Mouse (Mus musculus) MEL (cell line): ENCODE results near the gene Tubb4a. TPM values are rescaled to one million over a fixed set of nuclear protein-coding genes. Genes with fewer than 3 reads are reported as not detected.
A peak's percentile ranks its signal among the peaks of the same experiment; 100 is the strongest.

Experiments used
- DNase-seq: peaks from one replicate; pipeline ENCODE4 v3.0.0; 2011; ENCODE audit warnings: low read depth, low spot score
- H3K27ac ChIP-seq: 2 replicates; pipeline ENCODE4 v1.5.1; 2012; ENCODE audit warnings: low read depth, mild to moderate bottlenecking, control low read depth, low read length, moderate library complexity; ENCODE audit not compliant: control insufficient read depth
- H3K27me3 ChIP-seq, 2 experiments: fragments of 150-350 bp in 1 of 2; sonication (generic) in 1 of 2; 2 replicates each; pipeline ENCODE4 v1.6.1; 2012; ENCODE audit warnings: low read length in 2 of 2, mild to moderate bottlenecking in 2 of 2, improper control_type of control experiment in 1 of 2, moderate library complexity in 1 of 2; ENCODE audit not compliant: insufficient read depth in 2 of 2, control insufficient read depth in 1 of 2
- H3K36me3 ChIP-seq, 2 experiments: 2 replicates each; pipeline ENCODE4 v1.6.1; 2012 to 2014; ENCODE audit warnings: low read length in 2 of 2, improper control_type of control experiment in 1 of 2, inconsistent platforms in 1 of 2, mild to moderate bottlenecking in 1 of 2; ENCODE audit not compliant: insufficient read depth in 2 of 2, control insufficient read depth in 1 of 2
- H3K4me1 ChIP-seq, 2 experiments: fragments of 150-350 bp in 1 of 2; sonication (generic) in 1 of 2; 2 replicates each; pipeline ENCODE4 v1.6.1; 2012; ENCODE audit warnings: low read length in 2 of 2, improper control_type of control experiment in 1 of 2, mild to moderate bottlenecking in 1 of 2; ENCODE audit not compliant: insufficient read depth in 2 of 2, control insufficient read depth in 1 of 2
- H3K4me3 ChIP-seq, 2 experiments: fragments of 150-350 bp in 1 of 2; sonication (generic) in 1 of 2; 2 replicates each; pipeline ENCODE4 v1.5.1; 2012; ENCODE audit warnings: low read depth in 2 of 2, low read length in 2 of 2, mild to moderate bottlenecking in 2 of 2, moderate library complexity in 2 of 2, control low read depth in 1 of 2, improper control_type of control experiment in 1 of 2; ENCODE audit not compliant: control insufficient read depth in 1 of 2, insufficient read depth in 1 of 2
- H3K79me2 ChIP-seq: 2 replicates; pipeline ENCODE4 v1.6.1; 2012; ENCODE audit warnings: mild to moderate bottlenecking, low read length, moderate library complexity; ENCODE audit not compliant: control insufficient read depth, poor library complexity, insufficient read depth
- H3K9ac ChIP-seq: 2 replicates; pipeline ENCODE4 v1.6.1; 2012; ENCODE audit warnings: low read depth, mild to moderate bottlenecking, control low read depth, low read length, moderate library complexity; ENCODE audit not compliant: control insufficient read depth, poor library complexity, severe bottlenecking
- H3K9me3 ChIP-seq: fragments of 150-350 bp; sonication (generic); replicated peaks from 2 replicates; pipeline ENCODE4 v1.6.1; 2012; ENCODE audit warnings: mild to moderate bottlenecking, low read length, improper control_type of control experiment, moderate library complexity; ENCODE audit not compliant: insufficient read depth
- BHLHE40 ChIP-seq: IDR thresholded peaks from 2 replicates; pipeline ENCODE4 v1.6.1; 2012; ENCODE audit warnings: low read depth, mild to moderate bottlenecking, inconsistent platforms, low read length, improper control_type of control experiment, borderline replicate concordance
- CHD1 ChIP-seq: IDR thresholded peaks from 2 replicates; pipeline ENCODE4 v1.6.1; 2012; ENCODE audit warnings: low read depth, mild to moderate bottlenecking, inconsistent platforms, low read length, improper control_type of control experiment
- CHD2 ChIP-seq: IDR thresholded peaks from 2 replicates; pipeline ENCODE4 v1.6.1; 2011; ENCODE audit warnings: low read length, improper control_type of control experiment
- CTCF ChIP-seq, 3 experiments: IDR thresholded peaks in 2 of 3; conservative IDR thresholded peaks in 1 of 3; 2 replicates each; pipeline ENCODE4 v1.5.1; 2011 to 2012; ENCODE audit warnings: low read length in 3 of 3, low read depth in 2 of 3, mild to moderate bottlenecking in 2 of 3, improper control_type of control experiment in 1 of 3, inconsistent platforms in 1 of 3, mixed read lengths in 1 of 3, moderate library complexity in 1 of 3; ENCODE audit not compliant: control insufficient read depth in 1 of 3, insufficient read depth in 1 of 3, poor library complexity in 1 of 3, severe bottlenecking in 1 of 3
- E2F4 ChIP-seq: IDR thresholded peaks from 2 replicates; pipeline ENCODE4 v1.6.1; 2011; ENCODE audit warnings: low read depth, low read length, improper control_type of control experiment, borderline replicate concordance
- ELF1 ChIP-seq: IDR thresholded peaks from 2 replicates; pipeline ENCODE4 v1.6.1; 2014; ENCODE audit warnings: low read depth, mild to moderate bottlenecking, inconsistent platforms, low read length, improper control_type of control experiment, moderate library complexity
- EP300 ChIP-seq, 2 experiments: IDR thresholded peaks; 2 replicates each; pipeline ENCODE4 v1.6.1; 2011; ENCODE audit warnings: improper control_type of control experiment in 2 of 2, low read length in 2 of 2, low read depth in 1 of 2, mild to moderate bottlenecking in 1 of 2
- GATA1 ChIP-seq: IDR thresholded peaks from 2 replicates; pipeline ENCODE4 v1.6.1; 2011; ENCODE audit warnings: low read depth, low read length, improper control_type of control experiment
- JUND ChIP-seq: IDR thresholded peaks from 2 replicates; pipeline ENCODE4 v1.6.1; 2011; ENCODE audit warnings: low read depth, mild to moderate bottlenecking, improper control_type of control experiment, low read length
- KAT2A ChIP-seq: conservative IDR thresholded peaks from 2 replicates; pipeline ENCODE4 v1.6.1; 2012; ENCODE audit warnings: low read depth, low read length, improper control_type of control experiment, inconsistent platforms
- MAFK ChIP-seq: IDR thresholded peaks from 2 replicates; pipeline ENCODE4 v1.6.1; 2011; ENCODE audit warnings: low read depth, mild to moderate bottlenecking, low read length, improper control_type of control experiment, borderline replicate concordance
- MAX ChIP-seq: IDR thresholded peaks from 2 replicates; pipeline ENCODE4 v1.6.1; 2011; ENCODE audit warnings: low read length, improper control_type of control experiment
- MAZ ChIP-seq: IDR thresholded peaks from 2 replicates; pipeline ENCODE4 v1.6.1; 2012; ENCODE audit warnings: low read depth, mild to moderate bottlenecking, inconsistent platforms, low read length, improper control_type of control experiment
- MXI1 ChIP-seq: IDR thresholded peaks from 2 replicates; pipeline ENCODE4 v1.6.1; 2011; ENCODE audit warnings: mild to moderate bottlenecking, low read depth, low read length, improper control_type of control experiment
- NELFE ChIP-seq: IDR thresholded peaks from 2 replicates; pipeline ENCODE4 v1.6.1; 2011; ENCODE audit warnings: low read depth, low read length, improper control_type of control experiment
- NRF1 ChIP-seq: IDR thresholded peaks from 2 replicates; pipeline ENCODE4 v1.6.1; 2014; ENCODE audit warnings: low read depth, mild to moderate bottlenecking, inconsistent platforms, low read length, improper control_type of control experiment, moderate library complexity; ENCODE audit not compliant: poor library complexity, insufficient read depth, severe bottlenecking
- POLR2A ChIP-seq, 2 experiments: IDR thresholded peaks; 2 replicates each; pipeline ENCODE4 v1.6.1; 2011 to 2012; ENCODE audit warnings: low read length in 2 of 2, mild to moderate bottlenecking in 2 of 2, control low read depth in 1 of 2, improper control_type of control experiment in 1 of 2, low read depth in 1 of 2, moderate library complexity in 1 of 2; ENCODE audit not compliant: control insufficient read depth in 1 of 2, insufficient read depth in 1 of 2, poor library complexity in 1 of 2
- POLR2AphosphoS2 ChIP-seq: IDR thresholded peaks from 2 replicates; pipeline ENCODE4 v1.6.1; 2011; ENCODE audit warnings: low read length, improper control_type of control experiment
- POLR2AphosphoS5 ChIP-seq: IDR thresholded peaks from 2 replicates; pipeline ENCODE4 v1.6.1; 2012; ENCODE audit warnings: low read depth, borderline replicate concordance, mild to moderate bottlenecking, inconsistent platforms, low read length, moderate library complexity, mixed read lengths
- SIN3A ChIP-seq: IDR thresholded peaks from 2 replicates; pipeline ENCODE4 v1.6.1; 2012; ENCODE audit warnings: low read length, improper control_type of control experiment, inconsistent platforms
- TCF12 ChIP-seq: IDR thresholded peaks from 2 replicates; pipeline ENCODE4 v1.6.1; 2014; ENCODE audit warnings: low read depth, mild to moderate bottlenecking, inconsistent platforms, low read length, improper control_type of control experiment, moderate library complexity
- USF1 ChIP-seq: IDR thresholded peaks from 2 replicates; pipeline ENCODE4 v1.6.1; 2014; ENCODE audit warnings: low read depth, mild to moderate bottlenecking, inconsistent platforms, low read length, improper control_type of control experiment, moderate library complexity
- ZC3H11A ChIP-seq: IDR thresholded peaks from 2 replicates; pipeline ENCODE4 v1.6.1; 2012; ENCODE audit warnings: low read depth, mild to moderate bottlenecking, inconsistent platforms, low read length, improper control_type of control experiment
- ZKSCAN1 ChIP-seq: IDR thresholded peaks from 2 replicates; pipeline ENCODE4 v1.6.1; 2012; ENCODE audit warnings: low read depth, mild to moderate bottlenecking, inconsistent platforms, low read length, improper control_type of control experiment, moderate library complexity
- ZMIZ1 ChIP-seq: IDR thresholded peaks from 2 replicates; pipeline ENCODE4 v1.6.1; 2012; ENCODE audit warnings: low read depth, mild to moderate bottlenecking, inconsistent platforms, low read length, improper control_type of control experiment, moderate library complexity
- polyA plus RNA-seq, 2 experiments: library from polyadenylated mRNA; stranded (reverse) in 1 of 2; unstranded in 1 of 2; fragments of >175 nt in 1 of 2; fragments of >200 nt in 1 of 2; gene quantifications; 2 replicates each; pipeline versions ENCODE4 v1.2.1 to v1.2.4; 2012; ENCODE audit warnings: low replicate concordance in 2 of 2, low read depth in 1 of 2; ENCODE audit not compliant: insufficient read length in 2 of 2, insufficient read depth in 1 of 2, missing spikeins in 1 of 2
- total RNA-seq: library from RNA; depleted of rRNA; stranded (reverse); fragments of 300-350 nt; gene quantifications from 2 replicates; pipeline ENCODE4 v1.2.3, GENCODE M21; 2012; rRNA removed

Tubb4a gene
- total and polyA plus RNA-seq, 3 experiments: 0.35 to 6.4 TPM; not detected in 1

- Histone ChIP-seq H3K9me3 (no peaks in the 10 kb centered on the region), H3K27me3 (no peaks in the 10 kb centered on the region), H3K27ac (peak within 1 kb of the TSS; percentile 79)
- TF ChIP-seq POLR2AphosphoS5 (no peak), JUND (no peak), POLR2A (IDR thresholded peaks at IDR 0.05; ENCODE audit: control insufficient read depth in 1 of 2, insufficient read depth in 1 of 2, low read depth in 1 of 2, low read length in 2 of 2, poor library complexity in 1 of 2) (peak; percentile 58 to 84; a peak in 3 of 4 replicates), SIN3A (peak; percentile 58), CHD1 (no peak), EP300 (IDR thresholded peaks at IDR 0.05; ENCODE audit: low read depth in 1 of 2, low read length in 2 of 2) (no peak), MAX (peak; percentile 14; the same call in 1 of the 2 replicates), CHD2 (no peak), ELF1 (0 out of 2 replicates have a peak, but pooled peaks have one; percentile 30), GATA1 (no peak), KAT2A (no peak; the same call in 1 of the 2 replicates), BHLHE40 (no peak), ZC3H11A (no peak), ZMIZ1 (no peak), USF1 (peak; percentile 85), NELFE (peak; percentile 66), MXI1 (peak; percentile 68; the same call in 1 of the 2 replicates), TCF12 (peak; percentile 59), POLR2AphosphoS2 (0 out of 2 replicates have a peak, but pooled peaks have one; percentile 64), MAZ (peak; percentile 95), E2F4 (peak; percentile 65; the same call in 1 of the 2 replicates), CTCF (IDR thresholded peaks at IDR 0.05 in 2 of 3, conservative IDR thresholded peaks at IDR 0.05 in 1 of 3; ENCODE audit: control insufficient read depth in 1 of 3, insufficient read depth in 1 of 3, low read depth in 2 of 3, low read length in 3 of 3, poor library complexity in 1 of 3, severe bottlenecking in 1 of 3) (no peak), NRF1 (peak; percentile 58), MAFK (no peak), ZKSCAN1 (no peak)
- TF ChIP-seq, all 39 proteins: peak for 12
- H3K9ac ChIP-seq: peak within 1 kb of the TSS; percentile 99
- H3K4me3 ChIP-seq: peak within 1 kb of the TSS; percentile 93 to 97
- peaks cover 7 to 10% of the 10 kb centered on the region in 2 experiments for H3K36me3 ChIP-seq
- peaks cover 38% of the 10 kb centered on the region for H3K79me2 ChIP-seq
- peak; percentile 48 for DNase-seq
- peaks cover 0 to 18% of the 10 kb centered on the region in 2 experiments; a peak in 2 of 4 replicates for H3K4me1 ChIP-seq
These were observed 56.5 kb downstream of the Tubb4a start, which contains the start of gene Khsrp for GRCm38 (mm10) chr17:57030931-57031660. Gene Khsrp (minus strand): TSS chr17:57031522.

Other genes with a start within 250 kb of the Tubb4a start
- not detected in 2 replicates for gene Acsbg2, start 213.3 kb downstream of the Tubb4a start, total RNA-seq
- gene Acsbg2, start 213.3 kb downstream of the Tubb4a start, polyA plus RNA-seq: not detected
- 0.26 and 0.27 TPM in 2 replicates for gene 1700061G19Rik, start 212.3 kb downstream of the Tubb4a start, total RNA-seq
- under 1 TPM in 1 of 2 experiments, not detected in 1; 0.68 TPM for gene 1700061G19Rik, start 212.3 kb downstream of the Tubb4a start, polyA plus RNA-seq
- gene Mllt1, start 152.4 kb downstream of the Tubb4a start, total RNA-seq: 21.7 and 25.0 TPM in 2 replicates
- gene Mllt1, start 152.4 kb downstream of the Tubb4a start, polyA plus RNA-seq: 10 to 100 TPM in 1 of 2 experiments, not detected in 1; 63.0 TPM
- gene Acer1, start 105.7 kb downstream of the Tubb4a start, total RNA-seq: not detected in 2 replicates
- gene Acer1, start 105.7 kb downstream of the Tubb4a start, polyA plus RNA-seq: under 1 TPM in 1 of 2 experiments, not detected in 1; 0.03 TPM
- 177 TPM in 2 replicates for gene Clpp, start 97.5 kb downstream of the Tubb4a start, total RNA-seq
- 100 to 1,000 TPM in 1 of 2 experiments, not detected in 1; 178 TPM for gene Clpp, start 97.5 kb downstream of the Tubb4a start, polyA plus RNA-seq
- gene Alkbh7, start 90.4 kb downstream of the Tubb4a start, total RNA-seq: 22.5 and 26.4 TPM in 2 replicates
- 10 to 100 TPM in 1 of 2 experiments, not detected in 1; 18.9 TPM for gene Alkbh7, start 90.4 kb downstream of the Tubb4a start, polyA plus RNA-seq
- not detected in 2 replicates for gene Pspn, start 87.8 kb downstream of the Tubb4a start, total RNA-seq
- 1 to 10 TPM in 1 of 2 experiments, not detected in 1; 1.0 TPM for gene Pspn, start 87.8 kb downstream of the Tubb4a start, polyA plus RNA-seq
- 116 and 145 TPM in 2 replicates for gene Gtf2f1, start 76.5 kb downstream of the Tubb4a start, total RNA-seq
- gene Gtf2f1, start 76.5 kb downstream of the Tubb4a start, polyA plus RNA-seq: 100 to 1,000 TPM in 1 of 2 experiments, not detected in 1; 171 TPM
- 0.08 TPM in 1 of 2 replicates, not detected in the other for gene Gm17949, start 76.3 kb downstream of the Tubb4a start, total RNA-seq
- under 1 TPM in 1 of 2 experiments, not detected in 1; 0.13 TPM for gene Gm17949, start 76.3 kb downstream of the Tubb4a start, polyA plus RNA-seq
- 89.3 and 104 TPM in 2 replicates for gene Khsrp, start 56.3 kb downstream of the Tubb4a start, total RNA-seq
- gene Khsrp, start 56.3 kb downstream of the Tubb4a start, polyA plus RNA-seq: 100 to 1,000 TPM; 125 to 157 TPM
- 0.08 and 0.13 TPM in 2 replicates for gene Slc25a41, start 46.1 kb downstream of the Tubb4a start, total RNA-seq
- gene Slc25a41, start 46.1 kb downstream of the Tubb4a start, polyA plus RNA-seq: under 1 TPM in 1 of 2 experiments, not detected in 1; 0.15 TPM
- not detected in 2 replicates for gene Crb3, start 28.7 kb downstream of the Tubb4a start, total RNA-seq
- gene Crb3, start 28.7 kb downstream of the Tubb4a start, polyA plus RNA-seq: under 1 TPM in 1 of 2 experiments, not detected in 1; 0.19 TPM
- 4.9 and 5.9 TPM in 2 replicates for gene Slc25a23, start 27.9 kb downstream of the Tubb4a start, total RNA-seq
- 10 to 100 TPM in 1 of 2 experiments, not detected in 1; 60.8 TPM for gene Slc25a23, start 27.9 kb downstream of the Tubb4a start, polyA plus RNA-seq
- gene Dennd1c, start 9.3 kb downstream of the Tubb4a start, total RNA-seq: 3.2 and 3.8 TPM in 2 replicates
- gene Dennd1c, start 9.3 kb downstream of the Tubb4a start, polyA plus RNA-seq: 10 to 100 TPM in 1 of 2 experiments, not detected in 1; 20.7 TPM
- 2.0 and 2.5 TPM in 2 replicates for gene Tnfsf9, start 17.5 kb upstream of the Tubb4a start, total RNA-seq
- 1 to 10 TPM in 1 of 2 experiments, not detected in 1; 3.4 TPM for gene Tnfsf9, start 17.5 kb upstream of the Tubb4a start, polyA plus RNA-seq
- gene Cd70, start 62.0 kb upstream of the Tubb4a start, total RNA-seq: not detected in 2 replicates
- not detected for gene Cd70, start 62.0 kb upstream of the Tubb4a start, polyA plus RNA-seq
- not detected in 2 replicates for gene Tnfsf14, start 106.4 kb upstream of the Tubb4a start, total RNA-seq
- not detected for gene Tnfsf14, start 106.4 kb upstream of the Tubb4a start, polyA plus RNA-seq
- gene C3, start 140.4 kb upstream of the Tubb4a start, total RNA-seq: 0.35 and 0.59 TPM in 2 replicates
- 1 to 10 TPM in 1 of 2 experiments, not detected in 1; 3.2 TPM for gene C3, start 140.4 kb upstream of the Tubb4a start, polyA plus RNA-seq
- 21.8 and 22.1 TPM in 2 replicates for gene Gpr108, start 160.7 kb upstream of the Tubb4a start, total RNA-seq
- gene Gpr108, start 160.7 kb upstream of the Tubb4a start, polyA plus RNA-seq: 10 to 100 TPM in 1 of 2 experiments, not detected in 1; 35.9 TPM
- 8.9 and 10.9 TPM in 2 replicates for gene Trip10, start 161.7 kb upstream of the Tubb4a start, total RNA-seq
- 10 to 100 TPM in 1 of 2 experiments, not detected in 1; 20.8 TPM for gene Trip10, start 161.7 kb upstream of the Tubb4a start, polyA plus RNA-seq
- 81.8 and 86.7 TPM in 2 replicates for gene Vav1, start 191.3 kb upstream of the Tubb4a start, total RNA-seq
- 10 to 100 TPM in 1 of 2 experiments, not detected in 1; 99.6 TPM for gene Vav1, start 191.3 kb upstream of the Tubb4a start, polyA plus RNA-seq